ENCODE assay signal across 10 mouse cellular contexts in the genomic region with DNA sequence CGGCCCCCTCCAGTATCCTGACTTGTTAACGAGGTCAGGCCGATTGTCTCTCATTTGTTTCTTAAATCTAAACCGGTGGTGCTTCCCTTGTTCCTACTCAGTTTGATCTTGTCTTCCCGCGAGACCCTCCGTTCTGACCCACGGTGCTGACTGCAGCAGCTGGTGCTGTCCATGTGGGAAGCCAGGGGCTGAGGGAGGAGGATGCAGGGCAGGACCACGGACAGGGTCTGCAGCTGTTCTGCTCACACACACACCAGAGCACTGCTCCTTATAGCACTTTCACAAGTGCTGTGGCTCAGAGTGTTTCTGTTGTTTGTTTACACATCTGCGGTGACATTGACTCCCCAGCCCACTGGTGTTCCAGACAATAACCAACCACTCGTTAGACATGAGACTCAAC. TPM values are rescaled to one million over a fixed set of nuclear protein-coding genes. Genes with fewer than 3 reads are reported as not detected.
DNase-seq lines count a peak whose midpoint lies in the region; ATAC-seq and TF ChIP-seq lines count a peak whose summit lies in the region.
"Had no signal": no experiment of that assay in that cellular context is flagged by ENCODE, and none has a peak within 500 bp of the region (broad histone marks: within the 10 kb centered on the region; RNA-seq: fewer than 3 reads in every experiment).

No protein-coding gene starts in this region.

- TF ChIP-seq POLR2A in heart, adult 2 months (IDR thresholded peaks at IDR 0.05; ENCODE audit: insufficient read depth, low read depth, low read length), result no peak

- no peak for TF ChIP-seq EP300 in heart, adult 2 months (IDR thresholded peaks at IDR 0.05; ENCODE audit: insufficient read depth, low read depth, low read length)

- ATAC-seq in forebrain, embryonic 11.5 days (replicated peaks; ENCODE audit: low FRiP score), result no peak
- no peak for ATAC-seq in midbrain, embryonic 15.5 days (replicated peaks)

- H3K4me2 ChIP-seq in forebrain, embryonic 11.5 days (ENCODE audit: low read depth, low read length, severe bottlenecking), result no peak overlapping the region
- H3K4me2 ChIP-seq in midbrain, embryonic 15.5 days, result peak overlapping the region; percentile 73
- H3K4me2 ChIP-seq: limb, embryonic 12.5 days had no signal

- peaks cover 11% of the 10 kb centered on the region for H3K36me3 ChIP-seq in forebrain, embryonic 10.5 days (replicated peaks)
- H3K36me3 ChIP-seq in forebrain, embryonic 11.5 days (ENCODE audit: control insufficient read depth, insufficient read depth, low read length), result no peaks in the 10 kb centered on the region
- no peaks in the 10 kb centered on the region for H3K36me3 ChIP-seq in midbrain, embryonic 15.5 days (replicated peaks)
- no peaks in the 10 kb centered on the region for H3K36me3 ChIP-seq in heart, adult 2 months (ENCODE audit: control insufficient read depth, insufficient read depth, low read length)
- H3K36me3 ChIP-seq: limb, embryonic 12.5 days had no signal

- no peaks in the 10 kb centered on the region for H3K9me3 ChIP-seq in forebrain, embryonic 10.5 days
- no peaks in the 10 kb centered on the region for H3K9me3 ChIP-seq in forebrain, embryonic 11.5 days (ENCODE audit: control insufficient read depth, low read length)
- H3K9me3 ChIP-seq in midbrain, embryonic 15.5 days, result no peaks in the 10 kb centered on the region
- H3K9me3 ChIP-seq: limb, embryonic 12.5 days had no signal

- TF ChIP-seq CTCF in heart, adult 2 months (IDR thresholded peaks at IDR 0.05), result no peak

- DNase-seq in forebrain, embryonic 10.5 days (ENCODE audit: extremely low spot score, low spot score), result no peak
- DNase-seq in forebrain, embryonic 11.5 days (ENCODE audit: low spot score), result no peak
- peak; percentile 59 for DNase-seq in ES-CJ7 (ENCODE audit: low read depth, low spot score)
- peak; percentile 66 for DNase-seq in forelimb bud, embryonic 11.5 days (ENCODE audit: low read depth, low spot score)
- DNase-seq in left cerebral cortex, adult 9 months (ENCODE audit: low spot score in 2 of 2), result no peak
- no peak for DNase-seq in gastrocnemius, adult 8-10 months (ENCODE audit: low spot score in 2 of 2)
- no peak for DNase-seq in heart, adult 2 months
- DNase-seq: gastrocnemius, postnatal 25 days had no signal

- intact Hi-C loops in heart, adult 2 months (cut with DNase I), result no loop called here

- H3K27ac ChIP-seq in forebrain, embryonic 10.5 days, result 0 out of 2 replicates have a peak overlapping the region, but pooled peaks have one; percentile 16
- no peak overlapping the region for H3K27ac ChIP-seq in forebrain, embryonic 11.5 days (ENCODE audit: low read depth, low read length)
- no peak overlapping the region for H3K27ac ChIP-seq in midbrain, embryonic 15.5 days
- H3K27ac ChIP-seq in heart, adult 2 months, result no peak overlapping the region
- H3K27ac ChIP-seq: limb, embryonic 12.5 days had no signal

- H3K27me3 ChIP-seq in forebrain, embryonic 10.5 days (ENCODE audit: poor library complexity, severe bottlenecking), result peaks cover 53% of the 10 kb centered on the region
- H3K27me3 ChIP-seq in forebrain, embryonic 11.5 days (ENCODE audit: control insufficient read depth, insufficient read depth, low read length), result peaks cover 11% of the 10 kb centered on the region
- no peaks in the 10 kb centered on the region for H3K27me3 ChIP-seq in midbrain, embryonic 15.5 days (replicated peaks)
- H3K27me3 ChIP-seq in heart, adult 2 months (ENCODE audit: control insufficient read depth, insufficient read depth, low read length), result peaks cover 12% of the 10 kb centered on the region

- H3K79me2 ChIP-seq in heart, adult 2 months (replicated peaks; ENCODE audit: control insufficient read depth, insufficient read depth, low read length), result no peaks in the 10 kb centered on the region

- WGBS in forebrain, embryonic 10.5 days, result 39% methylated on average over 11 of the region's 11 CpGs
- 38% methylated on average over 11 of the region's 11 CpGs for WGBS in forebrain, embryonic 11.5 days
- 28% methylated on average over 11 of the region's 11 CpGs for WGBS in midbrain, embryonic 15.5 days
- 29% methylated on average over 11 of the region's 11 CpGs for WGBS in heart, adult 2 months

- no peak overlapping the region for H3K4me3 ChIP-seq in forebrain, embryonic 10.5 days
- H3K4me3 ChIP-seq in forebrain, embryonic 11.5 days (ENCODE audit: low read depth, low read length), result no peak overlapping the region
- H3K4me3 ChIP-seq in midbrain, embryonic 15.5 days, result peak overlapping the region; percentile 83
- H3K4me3 ChIP-seq in heart, adult 2 months, result no peak overlapping the region
- H3K4me3 ChIP-seq: limb, embryonic 12.5 days had no signal

- peaks cover 50% of the 10 kb centered on the region for H3K4me1 ChIP-seq in forebrain, embryonic 10.5 days
- H3K4me1 ChIP-seq in forebrain, embryonic 11.5 days (replicated peaks; ENCODE audit: control insufficient read depth, insufficient read depth, low read length), result peaks cover 5% of the 10 kb centered on the region; the same call in 1 of the 2 replicates
- peaks cover 46% of the 10 kb centered on the region for H3K4me1 ChIP-seq in midbrain, embryonic 15.5 days
- H3K4me1 ChIP-seq in heart, adult 2 months (ENCODE audit: control insufficient read depth, insufficient read depth, low read length), result no peaks in the 10 kb centered on the region

- H3K9ac ChIP-seq in forebrain, embryonic 11.5 days (ENCODE audit: low read length), result no peak overlapping the region
- H3K9ac ChIP-seq in midbrain, embryonic 15.5 days, result peak overlapping the region; percentile 87; the same call in 1 of the 2 replicates
- H3K9ac ChIP-seq in heart, adult 2 months (ENCODE audit: low read depth, low read length), result no peak overlapping the region
- H3K9ac ChIP-seq: limb, embryonic 12.5 days had no signal

RNA-seq across cellular contexts. Expression of gene Rab11fip4, which starts 2.5 kb away (rescaled TPM):
- 20.1 and 23.3 TPM in 2 replicates for polyA plus RNA-seq in forebrain, embryonic 10.5 days (2016; fragmentation: Nextera tagmentation; extraction: Ambion mirVana)
- 16.0 and 16.8 TPM in 2 replicates for polyA plus RNA-seq in forebrain, embryonic 11.5 days (2014; fragmentation: Nextera tagmentation; extraction: Ambion mirVana)
- 29.5 and 32.9 TPM in 2 replicates for polyA plus RNA-seq in midbrain, embryonic 15.5 days (2015; fragmentation: Nextera tagmentation; extraction: Ambion mirVana)
- under 1 TPM; 0.10 to 0.81 (median 0.28) TPM for total RNA-seq in gastrocnemius, adult 8-10 months (2022)
- total RNA-seq in heart, adult 2 months (2021), result under 1 TPM; 0.11 to 0.26 TPM
- 0.20 and 0.66 TPM in 2 replicates for polyA plus RNA-seq in heart, adult 2 months (2012; rRNA removed)

Comparison
In these comparisons a context has a peak if more than half of its experiments do, and no peak if none do; other contexts are left out.
1. DNase-seq: peak in ES-CJ7 (single experiment) and forelimb bud, embryonic 11.5 days (single experiment); none in forebrain, embryonic 10.5 days (single experiment), forebrain, embryonic 11.5 days (single experiment), left cerebral cortex, adult 9 months (0 of 2), gastrocnemius, adult 8-10 months (0 of 2) and heart, adult 2 months (0 of 2).
2. RNA of gene Rab11fip4, which starts 2.5 kb away (polyA plus RNA-seq): 29.5 to 32.9 TPM in midbrain, embryonic 15.5 days, 20.1 to 23.3 TPM in forebrain, embryonic 10.5 days and 16.0 to 16.8 TPM in forebrain, embryonic 11.5 days; 0.20 to 0.66 TPM in heart, adult 2 months; every median in the first group is over 10 times any median in the second.